In the genomic region with DNA sequence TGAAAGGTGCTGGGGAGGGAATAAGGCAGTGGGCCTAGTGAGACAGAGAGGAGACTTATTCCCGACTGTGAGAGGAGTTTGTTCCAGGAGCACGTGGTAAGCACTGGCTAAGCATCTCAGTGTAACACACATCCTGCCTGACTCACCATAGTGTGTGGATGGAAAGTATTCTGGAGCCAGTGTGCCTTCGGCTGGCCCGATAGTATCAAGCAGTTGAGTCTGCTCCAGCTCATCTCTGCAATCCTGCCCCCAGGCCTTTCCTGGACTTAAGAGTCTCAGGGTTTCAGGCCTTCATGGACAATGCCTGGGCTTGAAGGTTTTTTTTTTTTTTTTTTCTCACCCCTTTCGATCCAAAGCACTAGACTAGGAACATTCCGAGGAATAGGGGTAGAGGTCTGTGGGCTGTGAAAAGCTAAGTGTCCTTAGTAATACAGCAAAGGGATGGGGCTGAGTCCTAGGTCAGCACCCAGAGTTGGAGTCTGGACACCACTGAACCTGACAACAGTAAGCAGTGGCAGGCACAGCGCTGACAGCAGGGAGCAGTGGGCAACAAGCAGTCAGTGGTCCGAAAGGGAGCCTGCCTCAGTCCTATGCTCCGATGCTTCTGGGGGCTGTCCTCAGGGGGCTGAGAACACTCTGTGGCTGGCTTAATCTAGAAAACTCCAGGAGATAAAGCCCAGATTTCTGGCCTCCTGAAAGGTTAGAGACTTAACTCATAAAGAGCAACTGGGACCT, we compare ENCODE assay signal across 8 mouse cellular contexts. TPM values are rescaled to one million over a fixed set of nuclear protein-coding genes. Genes with fewer than 3 reads are reported as not detected.
DNase-seq lines count a peak whose midpoint lies in the region; ATAC-seq and TF ChIP-seq lines count a peak whose summit lies in the region.

No protein-coding gene starts in this region.

- peak overlapping the region; percentile 67 for H3K9ac ChIP-seq in hindbrain, embryonic 15.5 days
- H3K9ac ChIP-seq in limb, embryonic 15.5 days: peak overlapping the region; percentile 88
- peak overlapping the region; percentile 80 for H3K9ac ChIP-seq in neural tube, embryonic 12.5 days

- H3K4me1 ChIP-seq in cerebellum, adult 2 months (ENCODE audit: control insufficient read depth, insufficient read depth, low read length): peaks cover 8% of the 10 kb centered on the region
- peaks cover 33% of the 10 kb centered on the region for H3K4me1 ChIP-seq in hindbrain, embryonic 15.5 days (replicated peaks)
- peaks cover 19% of the 10 kb centered on the region for H3K4me1 ChIP-seq in limb, embryonic 15.5 days
- peaks cover 40% of the 10 kb centered on the region for H3K4me1 ChIP-seq in neural tube, embryonic 12.5 days

- 7% methylated on average over 9 of the region's 9 CpGs for WGBS in cerebellum, adult 2 months
- 8% methylated on average over 9 of the region's 9 CpGs for WGBS in hindbrain, embryonic 15.5 days
- WGBS in limb, embryonic 15.5 days: 9% methylated on average over 9 of the region's 9 CpGs
- WGBS in neural tube, embryonic 12.5 days: 14% methylated on average over 9 of the region's 9 CpGs

- no peaks in the 10 kb centered on the region for H3K36me3 ChIP-seq in hindbrain, embryonic 15.5 days
- no peaks in the 10 kb centered on the region for H3K36me3 ChIP-seq in limb, embryonic 15.5 days
- H3K36me3 ChIP-seq in neural tube, embryonic 12.5 days: no peaks in the 10 kb centered on the region

- H3K27ac ChIP-seq in cerebellum, adult 2 months (ENCODE audit: insufficient read depth, low read length): peak overlapping the region; percentile 83
- H3K27ac ChIP-seq in hindbrain, embryonic 15.5 days (replicated peaks): peak overlapping the region; percentile 98
- H3K27ac ChIP-seq in limb, embryonic 15.5 days: peak overlapping the region; percentile 96
- H3K27ac ChIP-seq in neural tube, embryonic 12.5 days: peak overlapping the region; percentile 99

- peak overlapping the region; percentile 64 for H3K4me3 ChIP-seq in cerebellum, adult 2 months (replicated peaks; ENCODE audit: insufficient read depth, low read depth, low read length)
- H3K4me3 ChIP-seq in hindbrain, embryonic 15.5 days: peak overlapping the region; percentile 86
- peak overlapping the region; percentile 94 for H3K4me3 ChIP-seq in limb, embryonic 15.5 days
- peak overlapping the region; percentile 99 for H3K4me3 ChIP-seq in neural tube, embryonic 12.5 days

- TF ChIP-seq CTCF in cerebellum, adult 2 months (IDR thresholded peaks at IDR 0.05; ENCODE audit: borderline replicate concordance, insufficient read depth, low read depth, low read length): no peak

- peak overlapping the region; percentile 83 for H3K4me2 ChIP-seq in hindbrain, embryonic 15.5 days
- H3K4me2 ChIP-seq in limb, embryonic 15.5 days: peak overlapping the region; percentile 80
- H3K4me2 ChIP-seq in neural tube, embryonic 12.5 days (replicated peaks): peak overlapping the region; percentile 83

- TF ChIP-seq POLR2A in cerebellum, adult 2 months (IDR thresholded peaks at IDR 0.05; ENCODE audit: borderline replicate concordance, insufficient read depth, low read length): no peak

- peak; percentile 33; the same call in 1 of the 2 replicates for ATAC-seq in hindbrain, embryonic 15.5 days (ENCODE audit: low FRiP score, low read depth)
- ATAC-seq in limb, embryonic 15.5 days (ENCODE audit: insufficient number of reproducible peaks, low FRiP score, low TSS enrichment, low read depth): peak; percentile 30; the same call in 1 of the 2 replicates
- ATAC-seq in neural tube, embryonic 12.5 days (ENCODE audit: low FRiP score, low read depth): peak; percentile 33; the same call in 1 of the 2 replicates
- no peak for ATAC-seq in granulocyte monocyte progenitor cell, adult 5-6 weeks (replicated peaks; ENCODE audit: poor library complexity, severe bottlenecking)

- H3K27me3 ChIP-seq in cerebellum, adult 2 months (ENCODE audit: control insufficient read depth, insufficient read depth, low read length): no peaks in the 10 kb centered on the region
- no peaks in the 10 kb centered on the region for H3K27me3 ChIP-seq in hindbrain, embryonic 15.5 days
- H3K27me3 ChIP-seq in limb, embryonic 15.5 days: no peaks in the 10 kb centered on the region
- no peaks in the 10 kb centered on the region for H3K27me3 ChIP-seq in neural tube, embryonic 12.5 days (replicated peaks)

- peak; percentile 5 for DNase-seq in ovary, postnatal 10 days (ENCODE audit: low spot score)
- no peak for DNase-seq in ovary, postnatal 36 days (ENCODE audit: low spot score)
- peak; percentile 24 to 27 for DNase-seq in cerebellum, adult 2 months
- DNase-seq in frontal cortex, adult 2 months (ENCODE audit: extremely low spot score in 1 of 2, low spot score in 1 of 2): peak; percentile 53 to 68

- no peaks in the 10 kb centered on the region for H3K9me3 ChIP-seq in hindbrain, embryonic 15.5 days
- H3K9me3 ChIP-seq in limb, embryonic 15.5 days: no peaks in the 10 kb centered on the region
- H3K9me3 ChIP-seq in neural tube, embryonic 12.5 days: no peaks in the 10 kb centered on the region

RNA-seq across cellular contexts. Expression of a gene that starts 1.2 kb away (rescaled TPM):
- polyA plus RNA-seq in cerebellum, adult 2 months (2012; rRNA removed): 43.1 and 43.3 TPM in 2 replicates
- polyA plus RNA-seq in frontal cortex, adult 2 months (2012; rRNA removed): 45.4 and 46.9 TPM in 2 replicates
- polyA plus RNA-seq in hindbrain, embryonic 15.5 days (2015; fragmentation: Nextera tagmentation; extraction: Ambion mirVana): 67.4 and 77.9 TPM in 2 replicates
- polyA plus RNA-seq in limb, embryonic 15.5 days (2015; fragmentation: Nextera tagmentation; extraction: Ambion mirVana): 32.1 and 37.1 TPM in 2 replicates
- polyA plus RNA-seq in neural tube, embryonic 12.5 days (2016; fragmentation: Nextera tagmentation; extraction: Ambion mirVana): 91.2 and 98.7 TPM in 2 replicates
- 108 and 109 TPM in 2 replicates for total RNA-seq in granulocyte monocyte progenitor cell, adult 5-6 weeks (2014; fragmentation: Nextera tagmentation)
- 108 and 136 TPM in 2 replicates for total RNA-seq in granulocyte monocyte progenitor cell, adult 5-6 weeks (2017)

RNA-seq across cellular contexts. Expression of a gene that starts 36.7 kb away (rescaled TPM):
- polyA plus RNA-seq in cerebellum, adult 2 months (2012; rRNA removed): 69.9 and 72.4 TPM in 2 replicates
- polyA plus RNA-seq in frontal cortex, adult 2 months (2012; rRNA removed): 51.1 and 56.2 TPM in 2 replicates
- 72.8 and 76.7 TPM in 2 replicates for polyA plus RNA-seq in hindbrain, embryonic 15.5 days (2015; fragmentation: Nextera tagmentation; extraction: Ambion mirVana)
- polyA plus RNA-seq in limb, embryonic 15.5 days (2015; fragmentation: Nextera tagmentation; extraction: Ambion mirVana): 40.8 and 41.7 TPM in 2 replicates
- polyA plus RNA-seq in neural tube, embryonic 12.5 days (2016; fragmentation: Nextera tagmentation; extraction: Ambion mirVana): 57.2 and 63.6 TPM in 2 replicates
- total RNA-seq in granulocyte monocyte progenitor cell, adult 5-6 weeks (2014; fragmentation: Nextera tagmentation): 24.5 and 25.3 TPM in 2 replicates
- 19.9 and 22.3 TPM in 2 replicates for total RNA-seq in granulocyte monocyte progenitor cell, adult 5-6 weeks (2017)
